Mouse (Mus musculus) limb, embryonic 14.5 days (tissue): ENCODE results near the gene Meis1. TPM values are rescaled to one million over a fixed set of nuclear protein-coding genes. Genes with fewer than 3 reads are reported as not detected.
A peak's percentile ranks its signal among the peaks of the same experiment; 100 is the strongest.

Source experiments
- ATAC-seq: fragments of 200-750 bp; cut with Nextera tagmentation; 2 replicates; pipeline ENCODE4 v1.8.0; 2017; ENCODE audit warnings: low read depth, moderate number of reproducible peaks, moderate TSS enrichment; ENCODE audit not compliant: low FRiP score
- DNase-seq: peaks from one replicate; pipeline ENCODE4 v3.0.0-alpha.2; 2015; ENCODE audit warnings: low spot score
- H3K27ac ChIP-seq: fragments of 300-500 bp; sonication (generic); replicated peaks from 2 replicates; pipeline ENCODE4 v1.5.1; 2014; ENCODE audit warnings: low read depth, mild to moderate bottlenecking, low read length, moderate library complexity, mixed read lengths
- H3K27me3 ChIP-seq: fragments of 300-500 bp; sonication (generic); 2 replicates; pipeline ENCODE4 v1.6.1; 2014; ENCODE audit warnings: low read length, mixed read lengths; ENCODE audit not compliant: control insufficient read depth, insufficient read depth
- H3K36me3 ChIP-seq: fragments of 300-500 bp; sonication (generic); 2 replicates; pipeline ENCODE4 v1.6.1; 2014; ENCODE audit warnings: mild to moderate bottlenecking, low read length, moderate library complexity, mixed read lengths; ENCODE audit not compliant: control insufficient read depth, insufficient read depth
- H3K4me1 ChIP-seq: fragments of 300-500 bp; sonication (generic); 2 replicates; pipeline ENCODE4 v1.6.1; 2014; ENCODE audit warnings: antibody characterized with exemption, low read length, mixed read lengths; ENCODE audit not compliant: control insufficient read depth, insufficient read depth
- H3K4me2 ChIP-seq: fragments of 300-500 bp; sonication (generic); replicated peaks from 2 replicates; pipeline ENCODE4 v1.6.1; 2014; ENCODE audit warnings: low read depth, mild to moderate bottlenecking, low read length, moderate library complexity; ENCODE audit not compliant: severe bottlenecking
- H3K4me3 ChIP-seq: fragments of 300-500 bp; sonication (generic); replicated peaks from 2 replicates; pipeline ENCODE4 v1.5.1; 2014; ENCODE audit warnings: low read length
- H3K9ac ChIP-seq: fragments of 300-500 bp; sonication (generic); 2 replicates; pipeline ENCODE4 v1.6.1; 2014; ENCODE audit warnings: mild to moderate bottlenecking, low read depth, low read length, moderate library complexity; ENCODE audit not compliant: severe bottlenecking
- H3K9me3 ChIP-seq: fragments of 300-500 bp; sonication (generic); 2 replicates; pipeline ENCODE4 v1.6.1; 2016; ENCODE audit warnings: low read length; ENCODE audit not compliant: control insufficient read depth
- POLR2A ChIP-seq: fragments of 200-500 bp; IDR thresholded peaks from 2 replicates; pipeline ENCODE4 v1.8.0; 2012; ENCODE audit warnings: inconsistent platforms, mild to moderate bottlenecking, moderate library complexity, borderline replicate concordance; ENCODE audit not compliant: insufficient read depth, insufficient read length; ENCODE audit errors: extremely low read depth
- WGBS: fragments of 180-500 bp; shearing (Covaris S2); extraction: QIAGEN DNeasy Blood & Tissue Kit; methylation state at CpG from one replicate; pipeline ENCODE4 v1.1.7; 2014; 5-methylcytosine and 5-hydroxymethylcytosine counted together
- polyA plus RNA-seq, 2 experiments: library from polyadenylated mRNA; depleted of rRNA in 1 of 2; stranded (reverse) in 1 of 2; unstranded in 1 of 2; fragments of >200 nt; fragmentation: Nextera tagmentation in 1 of 2; extraction: Ambion mirVana in 1 of 2; gene quantifications; 2 replicates each; pipeline versions ENCODE4 v1.2.1 to v1.2.3; 2012 to 2014

Meis1 gene
- polyA plus RNA-seq, 2 experiments = 15.9 to 16.2 TPM

DNA sequence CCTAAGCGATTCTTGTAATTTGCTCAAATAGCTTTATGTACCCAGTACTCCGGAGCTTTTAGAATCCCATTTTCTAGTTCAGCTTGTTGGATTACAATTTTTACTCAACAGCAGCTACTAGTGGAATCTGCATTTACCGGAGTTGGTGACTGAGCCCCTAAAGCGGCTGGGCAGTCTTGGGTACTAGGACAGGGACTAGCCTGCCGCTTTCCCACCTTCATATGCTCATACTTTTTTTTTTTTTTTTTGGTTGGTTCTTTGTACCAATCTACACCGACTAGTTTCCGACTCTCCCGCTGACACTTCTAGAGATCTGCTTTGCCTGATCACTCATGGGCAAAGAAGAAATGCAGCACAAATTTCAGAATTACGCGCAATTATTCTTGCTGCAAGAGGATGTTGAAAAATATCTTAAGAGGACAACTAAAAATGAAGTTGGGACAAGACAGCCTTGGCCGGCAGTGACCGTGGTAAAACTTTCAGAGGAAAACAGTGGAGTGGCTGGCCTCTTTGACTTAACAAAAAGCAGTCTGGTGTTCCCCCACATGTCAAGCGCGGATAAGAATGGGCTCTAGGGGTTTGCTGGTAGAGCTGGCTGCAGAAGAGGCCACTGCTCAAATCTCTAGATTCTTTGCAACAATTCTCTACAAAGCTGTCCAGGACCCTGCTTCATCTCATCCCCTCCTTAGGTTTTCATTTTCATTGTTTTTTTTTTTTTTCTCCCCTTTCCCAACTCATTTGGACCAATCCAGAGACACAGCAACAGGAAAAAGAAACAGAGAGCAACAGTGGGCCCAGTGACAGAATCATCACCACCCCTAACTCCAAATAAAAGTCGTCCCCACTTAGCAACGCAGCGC is 9.0 kb downstream of the Meis1 start:
- Histone ChIP-seq H3K27me3 (peaks cover 86% of the 10 kb centered on the region), H3K36me3 (no peaks in the 10 kb centered on the region), H3K9ac (no peak overlapping the region), H3K4me1 (0 out of 2 replicates have a peak, but pooled peaks cover 4% of the 10 kb centered on the region), H3K9me3 (no peaks in the 10 kb centered on the region), H3K4me2 (no peak overlapping the region), H3K27ac (no peak overlapping the region), H3K4me3 (no peak overlapping the region)
- no peak for TF ChIP-seq POLR2A
- ATAC-seq (no peak), DNase-seq (no peak)
- 30% methylated on average over 17 of the region's 17 CpGs for WGBS

DNA sequence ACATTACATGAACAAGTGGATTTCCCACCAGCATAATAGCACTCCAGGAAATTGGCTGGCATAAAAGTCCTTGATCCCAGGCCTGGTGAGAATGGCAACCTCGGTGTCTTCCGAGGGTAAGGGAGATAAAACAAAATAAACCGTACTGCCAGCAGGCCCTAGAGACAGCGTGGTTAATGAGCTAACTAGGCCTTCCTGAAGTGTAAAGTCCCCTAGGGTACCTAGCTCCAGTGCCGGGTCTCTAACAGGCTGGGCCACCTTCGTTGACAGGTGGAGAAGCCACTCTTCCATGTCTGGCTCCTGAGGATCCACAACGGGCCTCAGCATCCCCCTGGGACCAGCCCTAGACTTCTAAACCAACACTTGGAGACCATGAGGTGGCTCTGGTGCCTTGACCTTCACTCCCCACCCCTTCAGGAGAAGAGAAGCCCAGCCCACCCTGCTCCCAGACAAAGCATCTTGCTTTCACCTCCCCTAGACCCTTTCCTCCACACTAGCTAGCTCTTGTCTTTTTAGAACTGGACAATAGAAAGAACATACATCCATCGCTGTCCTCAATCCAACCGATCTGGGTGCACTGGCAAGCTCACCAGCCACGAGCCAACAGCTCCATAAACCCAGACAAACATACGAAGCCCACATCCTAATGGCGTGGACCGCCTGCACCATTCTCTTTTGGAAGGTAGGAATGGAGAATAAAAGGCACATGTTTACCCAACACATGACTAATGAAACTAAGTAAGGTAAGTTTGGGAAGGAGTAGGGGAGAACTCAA is 10.0 kb downstream of the Meis1 start:
- Histone ChIP-seq H3K4me1 (0 out of 2 replicates have a peak, but pooled peaks cover 4% of the 10 kb centered on the region), H3K4me2 (no peak overlapping the region), H3K9me3 (no peaks in the 10 kb centered on the region), H3K27me3 (peaks cover 79% of the 10 kb centered on the region), H3K4me3 (no peak overlapping the region), H3K36me3 (no peaks in the 10 kb centered on the region), H3K27ac (no peak overlapping the region), H3K9ac (no peak overlapping the region)
- ATAC-seq (no peak), DNase-seq (no peak)
- 36% methylated on average over 13 of the region's 13 CpGs for WGBS
- no peak for TF ChIP-seq POLR2A

DNA sequence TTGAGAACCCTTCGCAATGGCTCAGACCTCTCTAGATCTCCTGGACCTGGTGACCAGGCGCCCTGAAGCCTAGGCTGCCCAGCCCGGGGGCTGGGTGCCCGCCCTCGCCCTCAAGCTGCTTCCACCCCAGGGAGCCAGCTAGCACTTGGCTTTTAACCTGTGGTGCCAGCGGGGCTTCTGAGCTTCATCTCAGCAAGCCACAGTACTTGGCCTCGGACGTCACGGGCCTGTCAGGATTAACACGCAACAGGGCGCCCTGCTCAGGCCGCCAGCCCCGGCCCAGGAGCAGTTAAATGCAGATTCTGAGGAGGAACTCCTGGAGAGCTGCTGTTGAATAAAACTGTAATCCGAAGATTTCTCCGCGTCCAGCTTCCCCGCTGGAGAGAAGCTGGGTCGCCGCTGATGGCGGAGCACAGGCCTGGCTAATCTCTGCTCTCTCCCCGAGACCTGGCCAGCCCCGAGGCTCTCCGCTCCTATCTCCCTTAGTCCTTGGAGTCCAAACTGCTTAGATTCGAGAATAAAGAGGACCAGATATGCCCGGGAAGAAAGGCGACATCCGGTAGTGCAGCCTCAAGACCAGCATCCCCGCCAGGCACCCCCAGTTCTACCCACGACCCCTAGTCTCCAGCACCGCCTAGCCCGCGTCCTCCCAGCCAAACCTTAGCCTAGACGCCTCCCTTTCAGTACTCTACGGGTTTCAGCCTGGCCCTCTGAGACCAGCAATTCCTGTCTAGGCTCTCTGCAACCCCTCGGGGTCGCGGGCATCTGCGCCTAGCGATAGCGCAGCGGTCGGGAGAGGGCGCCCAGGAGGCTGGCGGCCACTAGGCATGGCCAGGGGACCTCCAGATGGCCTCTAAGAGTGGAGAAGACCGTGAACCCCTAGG is 11.0 kb downstream of the Meis1 start:
- no peak overlapping the region; the same call in 1 of the 2 replicates for H3K9ac ChIP-seq
- H3K4me3 ChIP-seq = peak overlapping the region; percentile 13
- no peaks in the 10 kb centered on the region for H3K36me3 ChIP-seq
- 0 out of 2 replicates have a peak, but pooled peaks cover 4% of the 10 kb centered on the region for H3K4me1 ChIP-seq
- no peaks in the 10 kb centered on the region for H3K9me3 ChIP-seq
- H3K27ac ChIP-seq = no peak overlapping the region
- DNase-seq (no peak), ATAC-seq (no peak)
- peak overlapping the region; percentile 28 for H3K4me2 ChIP-seq
- no peak for TF ChIP-seq POLR2A
- 23% methylated on average over 45 of the region's 45 CpGs for WGBS
- peaks cover 69% of the 10 kb centered on the region for H3K27me3 ChIP-seq

DNA sequence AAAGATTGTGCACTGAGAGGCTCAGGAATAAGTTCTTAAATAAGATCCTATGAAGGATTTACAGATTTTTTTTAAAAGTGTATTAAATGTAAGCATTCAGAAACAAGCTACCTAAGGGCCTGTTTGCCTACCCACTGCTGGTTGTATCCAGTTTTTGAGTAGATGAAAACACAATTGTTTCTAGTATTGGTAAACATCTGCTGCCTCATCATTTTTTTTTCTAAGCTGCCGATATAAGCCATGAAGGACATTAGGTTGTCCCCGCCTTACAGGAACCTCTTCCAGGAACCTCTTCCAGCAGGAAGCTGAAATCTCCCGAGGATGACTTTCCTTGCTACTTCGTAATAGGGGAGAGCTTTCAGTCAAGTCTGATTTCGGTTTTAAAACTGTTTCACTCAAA is 11.7 kb downstream of the Meis1 start:
- ATAC-seq (no peak), DNase-seq (no peak)
- Histone ChIP-seq H3K27me3 (peaks cover 62% of the 10 kb centered on the region), H3K9ac (no peak overlapping the region), H3K27ac (no peak overlapping the region), H3K4me3 (no peak overlapping the region), H3K4me1 (0 out of 2 replicates have a peak, but pooled peaks cover 4% of the 10 kb centered on the region), H3K36me3 (no peaks in the 10 kb centered on the region), H3K4me2 (0 out of 2 replicates have a peak overlapping the region, but pooled peaks have one; percentile 28), H3K9me3 (no peaks in the 10 kb centered on the region)
- TF ChIP-seq POLR2A = no peak
- WGBS = 48% methylated on average over 5 of the region's 5 CpGs
